Comparison of ENCODE assay signal across 16 mouse cellular contexts in genomic region chr1:186926316-186926949, GRCm38 (mm10). TPM values are rescaled to one million over a fixed set of nuclear protein-coding genes. Genes with fewer than 3 reads are reported as not detected.
DNase-seq lines count a peak whose midpoint lies in the region; ATAC-seq and TF ChIP-seq lines count a peak whose summit lies in the region.
"Had no signal": no experiment of that assay in that cellular context is flagged by ENCODE, and none has a peak within 500 bp of the region (broad histone marks: within the 10 kb centered on the region; RNA-seq: fewer than 3 reads in every experiment).

No protein-coding gene starts in this region.

- no peak for TF ChIP-seq POLR2A in brain, embryonic 14.5 days (IDR thresholded peaks at IDR 0.05; ENCODE audit: borderline replicate concordance, extremely low read depth, insufficient read depth, insufficient read length, poor library complexity, severe bottlenecking)

- H3K36me3 ChIP-seq in hindbrain, embryonic 11.5 days (ENCODE audit: control insufficient read depth, insufficient read depth, low read length): no peaks in the 10 kb centered on the region
- H3K36me3 ChIP-seq in hindbrain, embryonic 16.5 days (ENCODE audit: control insufficient read depth, insufficient read depth, low read length): no peaks in the 10 kb centered on the region
- H3K36me3 ChIP-seq in forebrain, embryonic 13.5 days (ENCODE audit: poor library complexity, severe bottlenecking): no peaks in the 10 kb centered on the region
- H3K36me3 ChIP-seq in neural tube, embryonic 15.5 days: no peaks in the 10 kb centered on the region
- H3K36me3 ChIP-seq: neural tube, embryonic 13.5 days had no signal

- H3K27me3 ChIP-seq in hindbrain, embryonic 11.5 days (ENCODE audit: control insufficient read depth, insufficient read depth, low read length): no peaks in the 10 kb centered on the region; the same call in 1 of the 2 replicates
- H3K27me3 ChIP-seq in hindbrain, embryonic 16.5 days (replicated peaks; ENCODE audit: control insufficient read depth, insufficient read depth, low read length): no peaks in the 10 kb centered on the region; the same call in 1 of the 2 replicates
- H3K27me3 ChIP-seq in forebrain, embryonic 13.5 days: no peaks in the 10 kb centered on the region
- 0 out of 2 replicates have a peak, but pooled peaks cover 3% of the 10 kb centered on the region for H3K27me3 ChIP-seq in neural tube, embryonic 15.5 days (replicated peaks)
- H3K27me3 ChIP-seq: megakaryocyte, embryonic 14.5 days had no signal

- H3K4me3 ChIP-seq in hindbrain, embryonic 11.5 days (ENCODE audit: low read depth, low read length): no peak overlapping the region
- H3K4me3 ChIP-seq in hindbrain, embryonic 16.5 days (ENCODE audit: low read length): no peak overlapping the region
- H3K4me3 ChIP-seq in forebrain, embryonic 13.5 days: no peak overlapping the region
- H3K4me3 ChIP-seq in neural tube, embryonic 15.5 days (replicated peaks): no peak overlapping the region
- H3K4me3 ChIP-seq: megakaryocyte, embryonic 14.5 days; neural tube, embryonic 13.5 days had no signal

- no peak overlapping the region for H3K27ac ChIP-seq in hindbrain, embryonic 11.5 days (ENCODE audit: low read depth, low read length)
- H3K27ac ChIP-seq in hindbrain, embryonic 16.5 days (ENCODE audit: low read depth, low read length): no peak overlapping the region
- peak overlapping the region; percentile 78 for H3K27ac ChIP-seq in forebrain, embryonic 13.5 days
- no peak overlapping the region for H3K27ac ChIP-seq in neural tube, embryonic 15.5 days (replicated peaks)
- H3K27ac ChIP-seq: neural tube, embryonic 13.5 days had no signal

- no peaks in the 10 kb centered on the region for H3K9me3 ChIP-seq in hindbrain, embryonic 11.5 days (ENCODE audit: control insufficient read depth, low read length)
- no peaks in the 10 kb centered on the region for H3K9me3 ChIP-seq in hindbrain, embryonic 16.5 days (ENCODE audit: control insufficient read depth, low read length)
- H3K9me3 ChIP-seq in forebrain, embryonic 13.5 days (replicated peaks): no peaks in the 10 kb centered on the region
- no peaks in the 10 kb centered on the region for H3K9me3 ChIP-seq in neural tube, embryonic 15.5 days (replicated peaks)
- H3K9me3 ChIP-seq: neural tube, embryonic 13.5 days had no signal

- no peak for ATAC-seq in hindbrain, embryonic 11.5 days (ENCODE audit: low FRiP score)
- ATAC-seq in hindbrain, embryonic 16.5 days: no peak
- ATAC-seq in forebrain, embryonic 13.5 days: peak; percentile 70
- no peak for ATAC-seq in neural tube, embryonic 15.5 days (ENCODE audit: low FRiP score)
- ATAC-seq: intestine, embryonic 16.5 days had no signal

- 50% methylated on average over 8 of the region's 8 CpGs for WGBS in hindbrain, embryonic 11.5 days
- 42% methylated on average over 8 of the region's 8 CpGs for WGBS in hindbrain, embryonic 16.5 days
- 3% methylated on average over 8 of the region's 8 CpGs for WGBS in forebrain, embryonic 13.5 days
- WGBS in neural tube, embryonic 15.5 days: 47% methylated on average over 8 of the region's 8 CpGs

- H3K4me1 ChIP-seq in hindbrain, embryonic 11.5 days (replicated peaks; ENCODE audit: control insufficient read depth, insufficient read depth, low read length): 0 out of 2 replicates have a peak, but pooled peaks cover 3% of the 10 kb centered on the region
- H3K4me1 ChIP-seq in hindbrain, embryonic 16.5 days (ENCODE audit: control insufficient read depth, insufficient read depth, low read depth, low read length): peaks cover 3% of the 10 kb centered on the region; the same call in 1 of the 2 replicates
- H3K4me1 ChIP-seq in forebrain, embryonic 13.5 days: peaks cover 39% of the 10 kb centered on the region
- peaks cover 6% of the 10 kb centered on the region; the same call in 1 of the 2 replicates for H3K4me1 ChIP-seq in neural tube, embryonic 15.5 days
- H3K4me1 ChIP-seq: megakaryocyte, embryonic 14.5 days had no signal

- H3K4me2 ChIP-seq in hindbrain, embryonic 11.5 days (replicated peaks; ENCODE audit: low read depth, low read length): no peak overlapping the region
- no peak overlapping the region for H3K4me2 ChIP-seq in hindbrain, embryonic 16.5 days (ENCODE audit: low read length)
- H3K4me2 ChIP-seq in forebrain, embryonic 13.5 days: peak overlapping the region; percentile 39
- no peak overlapping the region for H3K4me2 ChIP-seq in neural tube, embryonic 15.5 days
- H3K4me2 ChIP-seq: neural tube, embryonic 13.5 days had no signal

- no peak for TF ChIP-seq CTCF in brain, embryonic 14.5 days (IDR thresholded peaks at IDR 0.05; ENCODE audit: borderline replicate concordance, extremely low read depth, insufficient read depth, insufficient read length)

- peak; percentile 31 for DNase-seq in hindbrain, embryonic 11.5 days (ENCODE audit: low spot score)
- peak; percentile 83 for DNase-seq in brain, embryonic 14.5 days (ENCODE audit: low read depth)
- peak; percentile 53 for DNase-seq in retina, embryonic 14.5 days (ENCODE audit: low spot score)
- DNase-seq in left cerebral cortex, postnatal 25 days (ENCODE audit: low spot score in 2 of 2): no peak
- no peak for DNase-seq in kidney, postnatal 10 days
- DNase-seq: heart, postnatal 10 days; kidney, postnatal 4 days; lung, adult 2 months; thymus, postnatal 4 days had no signal

- intact Hi-C loops in left cerebral cortex, postnatal 25 days (cut with DNase I): no loop called here

- H3K9ac ChIP-seq in hindbrain, embryonic 11.5 days (ENCODE audit: low read depth, low read length): no peak overlapping the region
- no peak overlapping the region for H3K9ac ChIP-seq in hindbrain, embryonic 16.5 days (ENCODE audit: low read depth, low read length)
- no peak overlapping the region for H3K9ac ChIP-seq in forebrain, embryonic 13.5 days
- no peak overlapping the region for H3K9ac ChIP-seq in neural tube, embryonic 15.5 days (replicated peaks)
- H3K9ac ChIP-seq: neural tube, embryonic 13.5 days had no signal

RNA-seq across cellular contexts. Expression of gene D1Pas1, which starts 40.8 kb away (rescaled TPM):
- polyA plus RNA-seq in hindbrain, embryonic 11.5 days (2014; fragmentation: Nextera tagmentation; extraction: Ambion mirVana): 0.06 TPM in 1 of 2 replicates, not detected in the other
- polyA plus RNA-seq in hindbrain, embryonic 16.5 days (2015; fragmentation: Nextera tagmentation; extraction: Ambion mirVana): 0.10 and 0.15 TPM in 2 replicates
- polyA plus RNA-seq in brain, embryonic 14.5 days (2012; rRNA removed): 0.04 TPM in 1 of 2 replicates, not detected in the other
- polyA plus RNA-seq in forebrain, embryonic 13.5 days (2015; fragmentation: Nextera tagmentation; extraction: Ambion mirVana): not detected in 2 replicates
- total RNA-seq in left cerebral cortex, postnatal 25 days (2021): not detected
- 0.12 and 0.13 TPM in 2 replicates for polyA plus RNA-seq in neural tube, embryonic 15.5 days (2015; fragmentation: Nextera tagmentation; extraction: Ambion mirVana)
- total RNA-seq: granulocyte monocyte progenitor cell, adult 5-6 weeks had no signal
- polyA plus RNA-seq: lung, adult 2 months had no signal

Comparison
In these comparisons a context has a peak if more than half of its experiments do, and no peak if none do; other contexts are left out.
1. DNase-seq: peak in hindbrain, embryonic 11.5 days (single experiment), brain, embryonic 14.5 days (single experiment) and retina, embryonic 14.5 days (single experiment); none in left cerebral cortex, postnatal 25 days (0 of 2) and kidney, postnatal 10 days (single experiment).